Comparison of ENCODE assay signal across 8 mouse cellular contexts in genomic region chr11:80141825-80142521, GRCm38 (mm10). TPM values are rescaled to one million over a fixed set of nuclear protein-coding genes. Genes with fewer than 3 reads are reported as not detected.
A peak's percentile ranks its signal among the peaks of the same experiment; 100 is the strongest.
DNase-seq lines count a peak whose midpoint lies in the region; ATAC-seq lines count a peak whose summit lies in the region.

TSS of gene Tefm (minus strand) at chr11:80142175.

- no peaks in the 10 kb centered on the region for H3K9me3 ChIP-seq in heart, embryonic 13.5 days
- H3K9me3 ChIP-seq in liver, embryonic 12.5 days (replicated peaks), result no peaks in the 10 kb centered on the region
- no peaks in the 10 kb centered on the region for H3K9me3 ChIP-seq in stomach, embryonic 15.5 days

- peak within 1 kb of the TSS; percentile 89 for H3K4me3 ChIP-seq in brown adipose tissue, adult 24 weeks (ENCODE audit: insufficient read depth, low read depth, low read length)
- peak within 1 kb of the TSS; percentile 85 for H3K4me3 ChIP-seq in heart, embryonic 13.5 days
- peak within 1 kb of the TSS; percentile 80 for H3K4me3 ChIP-seq in liver, embryonic 12.5 days
- H3K4me3 ChIP-seq in stomach, embryonic 15.5 days (replicated peaks), result peak within 1 kb of the TSS; percentile 58

- WGBS in heart, embryonic 13.5 days, result under 1% methylated on average over 40 of the region's 40 CpGs
- WGBS in liver, embryonic 12.5 days (ENCODE audit: insufficient replicate concordance), result under 1% methylated on average over 40 of the region's 40 CpGs
- under 1% methylated on average over 40 of the region's 40 CpGs for WGBS in stomach, embryonic 15.5 days

- peaks cover 33% of the 10 kb centered on the region for H3K36me3 ChIP-seq in heart, embryonic 13.5 days
- peaks cover 31% of the 10 kb centered on the region for H3K36me3 ChIP-seq in liver, embryonic 12.5 days
- H3K36me3 ChIP-seq in stomach, embryonic 15.5 days, result peaks cover under 1% of the 10 kb centered on the region; the same call in 1 of the 2 replicates

- DNase-seq in CD4-positive, CD25-positive, alpha-beta regulatory T cell, adult 2 months (ENCODE audit: low read depth, low spot score), result peak; percentile 85
- DNase-seq in fat pad, adult 2 months (ENCODE audit: extremely low read depth, low read depth, low spot score), result peak; percentile 42
- peak; percentile 88 for DNase-seq in kidney, postnatal 10 days
- DNase-seq in natural killer cell, adult 2 months (ENCODE audit: low spot score in 2 of 2), result peak; percentile 64 to 69

- H3K27ac ChIP-seq in brown adipose tissue, adult 24 weeks (replicated peaks; ENCODE audit: low read depth, low read length), result peak within 1 kb of the TSS; percentile 75
- H3K27ac ChIP-seq in heart, embryonic 13.5 days (replicated peaks), result peak within 1 kb of the TSS; percentile 87
- peak within 1 kb of the TSS; percentile 79 for H3K27ac ChIP-seq in liver, embryonic 12.5 days
- peak within 1 kb of the TSS; percentile 64 for H3K27ac ChIP-seq in stomach, embryonic 15.5 days

- no peaks in the 10 kb centered on the region for H3K27me3 ChIP-seq in heart, embryonic 13.5 days (replicated peaks)
- no peaks in the 10 kb centered on the region for H3K27me3 ChIP-seq in liver, embryonic 12.5 days (replicated peaks)
- H3K27me3 ChIP-seq in stomach, embryonic 15.5 days (replicated peaks), result no peaks in the 10 kb centered on the region

- ATAC-seq in heart, embryonic 13.5 days (ENCODE audit: extremely low read depth, insufficient number of reproducible peaks, low FRiP score, low TSS enrichment), result peak; percentile 73; the same call in 1 of the 2 replicates
- ATAC-seq in liver, embryonic 12.5 days, result peak; percentile 86
- peak; percentile 88 for ATAC-seq in stomach, embryonic 15.5 days (ENCODE audit: insufficient read depth, low FRiP score, low read depth)

- H3K4me1 ChIP-seq in brown adipose tissue, adult 24 weeks (ENCODE audit: control insufficient read depth, insufficient read depth, insufficient read length, low read length), result no peaks in the 10 kb centered on the region
- peaks cover 19% of the 10 kb centered on the region for H3K4me1 ChIP-seq in heart, embryonic 13.5 days
- peaks cover 38% of the 10 kb centered on the region for H3K4me1 ChIP-seq in liver, embryonic 12.5 days
- H3K4me1 ChIP-seq in stomach, embryonic 15.5 days, result peaks cover 13% of the 10 kb centered on the region

- H3K4me2 ChIP-seq in heart, embryonic 13.5 days, result peak within 1 kb of the TSS; percentile 88
- peak within 1 kb of the TSS; percentile 86 for H3K4me2 ChIP-seq in liver, embryonic 12.5 days
- H3K4me2 ChIP-seq in stomach, embryonic 15.5 days, result peak within 1 kb of the TSS; percentile 73

- peak within 1 kb of the TSS; percentile 93 for H3K9ac ChIP-seq in heart, embryonic 13.5 days
- H3K9ac ChIP-seq in liver, embryonic 12.5 days, result peak within 1 kb of the TSS; percentile 84
- peak within 1 kb of the TSS; percentile 48 for H3K9ac ChIP-seq in stomach, embryonic 15.5 days

RNA-seq across cellular contexts. Expression of gene Tefm, which starts in this region (rescaled TPM):
- 35.2 and 39.9 TPM in 2 replicates for polyA plus RNA-seq in brown adipose tissue, adult 24 weeks (2012; ENCODE audit: insufficient read depth, insufficient read length, missing spikeins)
- polyA plus RNA-seq in heart, embryonic 13.5 days (2015; fragmentation: Nextera tagmentation; extraction: Ambion mirVana), result 27.2 and 29.6 TPM in 2 replicates
- polyA plus RNA-seq in liver, embryonic 12.5 days (2016; fragmentation: Nextera tagmentation; extraction: Ambion mirVana), result 18.2 and 22.4 TPM in 2 replicates
- 26.5 and 27.8 TPM in 2 replicates for polyA plus RNA-seq in stomach, embryonic 15.5 days (2015; fragmentation: Nextera tagmentation; extraction: Ambion mirVana)

Comparison
In these comparisons a context has a peak if more than half of its experiments do, and no peak if none do; other contexts are left out.
1. Peak in every context shown above with its lines: DNase-seq, ATAC-seq, H3K4me3 ChIP-seq and H3K27ac ChIP-seq.